Mouse (Mus musculus) CD4-positive naive resting alpha-beta T cell, adult 76 days (primary cell): ENCODE data around the gene Zfp947. TPM values are rescaled to one million over a fixed set of nuclear protein-coding genes. Genes with fewer than 3 reads are reported as not detected.

Experiments
- total RNA-seq: library from RNA; stranded (reverse); gene quantifications from one replicate; pipeline ENCODE4 v1.2.4, GENCODE M21; 2023

The Zfp947 gene
- total RNA-seq = 0.59 TPM

GRCm38 (mm10) chr17:22165722-22166294, at the start of gene Zfp947:
Gene Zfp947 (minus strand): TSS chr17:22166190.

Other genes starting within 250 kb of the Zfp947 start
- 29.7 TPM for gene Zfp942, start 203.7 kb downstream of the Zfp947 start, total RNA-seq
- 22.4 TPM for gene Zfp943, start 203.6 kb downstream of the Zfp947 start, total RNA-seq
- 5.2 TPM for gene Zfp994, start 59.4 kb upstream of the Zfp947 start, total RNA-seq
- 10.9 TPM for gene CT030661.1, start 148.6 kb upstream of the Zfp947 start, total RNA-seq
- 9.0 TPM for gene Zfp944, start 195.2 kb upstream of the Zfp947 start, total RNA-seq
- 15.2 TPM for gene Zfp758, start 195.3 kb upstream of the Zfp947 start, total RNA-seq